22 mouse cellular contexts compared by ENCODE assay signal in genomic region chr6:31659901-31660300, GRCm38 (mm10).
DNase-seq lines count a peak whose midpoint lies in the region; ATAC-seq and TF ChIP-seq lines count a peak whose summit lies in the region.
"Had no signal": no experiment of that assay in that cellular context is flagged by ENCODE, and none has a peak within 500 bp of the region (broad histone marks: within the 10 kb centered on the region; RNA-seq: fewer than 3 reads in every experiment).

No protein-coding gene starts in this region.

- no peaks in the 10 kb centered on the region for H3K9me3 ChIP-seq in heart, embryonic 13.5 days
- no peaks in the 10 kb centered on the region for H3K9me3 ChIP-seq in heart, embryonic 10.5 days
- H3K9me3 ChIP-seq in liver, embryonic 12.5 days (replicated peaks) = no peaks in the 10 kb centered on the region
- H3K9me3 ChIP-seq in liver, postnatal 0 days (ENCODE audit: low read length) = no peaks in the 10 kb centered on the region
- no peaks in the 10 kb centered on the region for H3K9me3 ChIP-seq in liver, embryonic 14.5 days (ENCODE audit: control insufficient read depth, low read length)
- H3K9me3 ChIP-seq in liver, embryonic 16.5 days (replicated peaks; ENCODE audit: control insufficient read depth, low read length) = no peaks in the 10 kb centered on the region
- H3K9me3 ChIP-seq: embryonic facial prominence, embryonic 13.5 days; embryonic facial prominence, embryonic 15.5 days; forebrain, embryonic 10.5 days; forebrain, embryonic 12.5 days had no signal

- WGBS in heart, embryonic 13.5 days = 55% methylated on average over 4 of the region's 4 CpGs
- WGBS in heart, embryonic 10.5 days = 61% methylated on average over 4 of the region's 4 CpGs
- WGBS in liver, embryonic 12.5 days (ENCODE audit: insufficient replicate concordance) = 65% methylated on average over 4 of the region's 4 CpGs
- 70% methylated on average over 4 of the region's 4 CpGs for WGBS in liver, postnatal 0 days (ENCODE audit: insufficient replicate concordance)
- 53% methylated on average over 4 of the region's 4 CpGs for WGBS in liver, embryonic 14.5 days (ENCODE audit: insufficient replicate concordance)
- WGBS in liver, embryonic 16.5 days (ENCODE audit: insufficient replicate concordance) = 64% methylated on average over 4 of the region's 4 CpGs

- intact Hi-C loops in gastrocnemius, adult 2 months (cut with DNase I) = no loop called here

- no peak overlapping the region for H3K4me3 ChIP-seq in heart, embryonic 13.5 days
- no peak overlapping the region for H3K4me3 ChIP-seq in heart, embryonic 10.5 days
- no peak overlapping the region for H3K4me3 ChIP-seq in liver, embryonic 12.5 days
- H3K4me3 ChIP-seq in liver, postnatal 0 days (ENCODE audit: low read depth, low read length) = no peak overlapping the region
- no peak overlapping the region for H3K4me3 ChIP-seq in liver, embryonic 14.5 days (ENCODE audit: insufficient read depth in 1 of 2, low read depth in 2 of 2, low read length in 2 of 2)
- H3K4me3 ChIP-seq in liver, embryonic 16.5 days (ENCODE audit: low read depth, low read length) = no peak overlapping the region
- H3K4me3 ChIP-seq in gastrocnemius, adult 2 months = no peak overlapping the region
- H3K4me3 ChIP-seq: embryonic facial prominence, embryonic 13.5 days; embryonic facial prominence, embryonic 15.5 days; forebrain, embryonic 10.5 days; forebrain, embryonic 12.5 days had no signal

- no peaks in the 10 kb centered on the region for H3K4me1 ChIP-seq in heart, embryonic 13.5 days
- H3K4me1 ChIP-seq in heart, embryonic 10.5 days = no peaks in the 10 kb centered on the region
- H3K4me1 ChIP-seq in liver, embryonic 12.5 days = peaks cover 55% of the 10 kb centered on the region
- H3K4me1 ChIP-seq in liver, postnatal 0 days (ENCODE audit: insufficient read depth) = peaks cover 17% of the 10 kb centered on the region
- H3K4me1 ChIP-seq in liver, embryonic 14.5 days (replicated peaks; ENCODE audit: control insufficient read depth in 2 of 2, insufficient read depth in 2 of 2, low read length in 1 of 2) = peaks cover 27 to 38% of the 10 kb centered on the region in 2 experiments
- H3K4me1 ChIP-seq in liver, embryonic 16.5 days (ENCODE audit: control insufficient read depth, low read depth, low read length) = peaks cover 27% of the 10 kb centered on the region
- H3K4me1 ChIP-seq: embryonic facial prominence, embryonic 15.5 days; forebrain, embryonic 10.5 days; forebrain, embryonic 12.5 days had no signal

- H3K36me3 ChIP-seq in heart, embryonic 13.5 days = no peaks in the 10 kb centered on the region
- H3K36me3 ChIP-seq in heart, embryonic 10.5 days = no peaks in the 10 kb centered on the region
- no peaks in the 10 kb centered on the region for H3K36me3 ChIP-seq in liver, embryonic 12.5 days
- no peaks in the 10 kb centered on the region for H3K36me3 ChIP-seq in liver, postnatal 0 days (replicated peaks; ENCODE audit: insufficient read depth, low read length)
- no peaks in the 10 kb centered on the region for H3K36me3 ChIP-seq in liver, embryonic 14.5 days (replicated peaks; ENCODE audit: control insufficient read depth, insufficient read depth, low read depth)
- H3K36me3 ChIP-seq in liver, embryonic 16.5 days (ENCODE audit: control insufficient read depth, insufficient read depth) = no peaks in the 10 kb centered on the region
- H3K36me3 ChIP-seq: embryonic facial prominence, embryonic 13.5 days; embryonic facial prominence, embryonic 15.5 days; forebrain, embryonic 10.5 days; forebrain, embryonic 12.5 days had no signal

- no peak for TF ChIP-seq EP300 in liver, postnatal 0 days (IDR thresholded peaks at IDR 0.05; ENCODE audit: low read depth)
- TF ChIP-seq EP300 in liver, embryonic 14.5 days (IDR thresholded peaks at IDR 0.05; ENCODE audit: low read depth) = no peak

- no peak overlapping the region for H3K9ac ChIP-seq in heart, embryonic 13.5 days
- H3K9ac ChIP-seq in liver, embryonic 12.5 days = no peak overlapping the region
- H3K9ac ChIP-seq in liver, postnatal 0 days (replicated peaks) = no peak overlapping the region
- H3K9ac ChIP-seq in liver, embryonic 14.5 days (replicated peaks) = no peak overlapping the region
- no peak overlapping the region for H3K9ac ChIP-seq in liver, embryonic 16.5 days (ENCODE audit: low read depth, low read length)
- H3K9ac ChIP-seq: embryonic facial prominence, embryonic 13.5 days; embryonic facial prominence, embryonic 15.5 days; forebrain, embryonic 12.5 days had no signal

- no peak for TF ChIP-seq CTCF in liver, postnatal 0 days (IDR thresholded peaks at IDR 0.05; ENCODE audit: low read depth)
- no peak for TF ChIP-seq CTCF in liver, embryonic 14.5 days (IDR thresholded peaks at IDR 0.05; ENCODE audit: low read depth)
- TF ChIP-seq CTCF in gastrocnemius, adult 2 months (IDR thresholded peaks at IDR 0.05) = no peak

- no peak for ATAC-seq in heart, embryonic 13.5 days (ENCODE audit: extremely low read depth, insufficient number of reproducible peaks, low FRiP score, low TSS enrichment)
- ATAC-seq in liver, embryonic 12.5 days = no peak
- ATAC-seq in liver, postnatal 0 days = no peak
- no peak for ATAC-seq in liver, embryonic 14.5 days (ENCODE audit: insufficient read depth)
- ATAC-seq in liver, embryonic 16.5 days (ENCODE audit: low read depth) = no peak

- DNase-seq in heart, embryonic 10.5 days (ENCODE audit: low spot score) = no peak
- DNase-seq in liver, postnatal 0 days = no peak
- DNase-seq in liver, embryonic 14.5 days (ENCODE audit: low read depth in 3 of 3, low spot score in 3 of 3) = no peak
- no peak for DNase-seq in gastrocnemius, adult 2 months
- no peak for DNase-seq in testis, postnatal 14 days (ENCODE audit: low spot score)
- DNase-seq: adrenal gland, adult 2 months; adrenal gland, postnatal 10 days; adrenal gland, postnatal 25 days; cerebellum, adult 11 months; cerebellum, adult 18-20 months; cerebellum, adult 8-10 months; cerebellum, adult 9-11 months; cerebellum, postnatal 14 days; cerebellum, postnatal 36 days; embryo, embryonic 11 days had no signal

- no peak overlapping the region for H3K27ac ChIP-seq in heart, embryonic 13.5 days (replicated peaks)
- no peak overlapping the region for H3K27ac ChIP-seq in heart, embryonic 10.5 days
- peak overlapping the region; percentile 93 for H3K27ac ChIP-seq in liver, embryonic 12.5 days
- H3K27ac ChIP-seq in liver, postnatal 0 days (ENCODE audit: low read depth) = no peak overlapping the region
- H3K27ac ChIP-seq in liver, embryonic 14.5 days = peak overlapping the region; percentile 91
- peak overlapping the region; percentile 81; the same call in 1 of the 2 replicates for H3K27ac ChIP-seq in liver, embryonic 16.5 days (ENCODE audit: low read length)
- no peak overlapping the region for H3K27ac ChIP-seq in gastrocnemius, adult 2 months
- H3K27ac ChIP-seq: embryonic facial prominence, embryonic 13.5 days; embryonic facial prominence, embryonic 15.5 days; forebrain, embryonic 10.5 days; forebrain, embryonic 12.5 days had no signal

- peaks cover 23% of the 10 kb centered on the region for H3K27me3 ChIP-seq in heart, embryonic 13.5 days (replicated peaks)
- peaks cover 9% of the 10 kb centered on the region for H3K27me3 ChIP-seq in heart, embryonic 10.5 days (ENCODE audit: insufficient read depth, poor library complexity, severe bottlenecking)
- no peaks in the 10 kb centered on the region for H3K27me3 ChIP-seq in liver, embryonic 12.5 days (replicated peaks)
- no peaks in the 10 kb centered on the region for H3K27me3 ChIP-seq in liver, postnatal 0 days (ENCODE audit: insufficient read depth, low read length)
- H3K27me3 ChIP-seq in liver, embryonic 14.5 days (ENCODE audit: control insufficient read depth, insufficient read depth, low read length) = no peaks in the 10 kb centered on the region
- no peaks in the 10 kb centered on the region for H3K27me3 ChIP-seq in liver, embryonic 16.5 days (ENCODE audit: control insufficient read depth, insufficient read depth, low read depth, low read length)

- H3K4me2 ChIP-seq in heart, embryonic 13.5 days = peak overlapping the region; percentile 43; the same call in 1 of the 2 replicates
- peak overlapping the region; percentile 74 for H3K4me2 ChIP-seq in liver, embryonic 12.5 days
- H3K4me2 ChIP-seq in liver, postnatal 0 days (ENCODE audit: low read depth, low read length) = no peak overlapping the region
- H3K4me2 ChIP-seq in liver, embryonic 14.5 days (ENCODE audit: low read depth) = peak overlapping the region; percentile 96
- H3K4me2 ChIP-seq in liver, embryonic 16.5 days (ENCODE audit: low read depth, low read length) = no peak overlapping the region
- H3K4me2 ChIP-seq: embryonic facial prominence, embryonic 13.5 days; embryonic facial prominence, embryonic 15.5 days; forebrain, embryonic 12.5 days had no signal

Comparison
In these comparisons a context has a peak if more than half of its experiments do, and no peak if none do; other contexts are left out.
1. H3K27ac ChIP-seq: peak in liver, embryonic 12.5 days (single experiment), liver, embryonic 14.5 days (single experiment) and liver, embryonic 16.5 days (single experiment); none in heart, embryonic 13.5 days (single experiment), heart, embryonic 10.5 days (single experiment), liver, postnatal 0 days (single experiment) and gastrocnemius, adult 2 months (single experiment).
2. H3K4me2 ChIP-seq: peak in heart, embryonic 13.5 days (single experiment), liver, embryonic 12.5 days (single experiment) and liver, embryonic 14.5 days (single experiment); none in liver, postnatal 0 days (single experiment) and liver, embryonic 16.5 days (single experiment).